Mouse (Mus musculus) kidney, adult 2 months (tissue): ENCODE data around the gene Ccdc15.

ENCODE experiments used
- CTCF ChIP-seq: fragments of 200-500 bp; conservative IDR thresholded peaks from 2 replicates; pipeline ENCODE4 v1.5.1; 2011; ENCODE audit warnings: low read depth, mild to moderate bottlenecking, control low read depth, low read length, moderate library complexity, mixed read lengths; ENCODE audit not compliant: insufficient read depth, insufficient read length
- POLR2A ChIP-seq: fragments of 200-500 bp; IDR thresholded peaks from one replicate; pipeline ENCODE4 v1.6.1; 2011; ENCODE audit warnings: low read depth, low read length, control low read depth

GRCm38 (mm10) chr9:37368860-37369259 is 20.6 kb upstream of the Ccdc15 start:
- no peak for TF ChIP-seq CTCF
- TF ChIP-seq POLR2A: no peak
